Mouse (Mus musculus) liver, embryonic 13.5 days (tissue): Measurements from ENCODE around the gene Fdxr. TPM values are rescaled to one million over a fixed set of nuclear protein-coding genes. Genes with fewer than 3 reads are reported as not detected.

Experiments
- ATAC-seq: fragments of 200-750 bp; cut with Nextera tagmentation; 2 replicates; pipeline ENCODE4 v1.8.0; 2017; ENCODE audit warnings: low read depth, mild to moderate bottlenecking, moderate number of reproducible peaks, moderate library complexity
- DNase-seq: peaks from one replicate; pipeline ENCODE4 v3.0.0; 2022
- H3K27ac ChIP-seq: fragments of 300-500 bp; sonication (generic); 2 replicates; pipeline ENCODE4 v1.5.1; 2015; ENCODE audit warnings: moderate library complexity, mild to moderate bottlenecking, inconsistent platforms
- H3K27me3 ChIP-seq: fragments of 300-500 bp; sonication (generic); 2 replicates; pipeline ENCODE4 v1.6.1; 2015; ENCODE audit warnings: mild to moderate bottlenecking, inconsistent platforms
- H3K36me3 ChIP-seq: fragments of 300-500 bp; sonication (generic); 2 replicates; pipeline ENCODE4 v1.6.1; 2015; ENCODE audit warnings: mild to moderate bottlenecking, inconsistent platforms
- H3K4me1 ChIP-seq: fragments of 300-500 bp; sonication (generic); replicated peaks from 2 replicates; pipeline ENCODE4 v1.6.1; 2015; ENCODE audit warnings: inconsistent platforms
- H3K4me2 ChIP-seq: fragments of 300-500 bp; sonication (generic); 2 replicates; pipeline ENCODE4 v1.6.1; 2015; ENCODE audit warnings: inconsistent platforms, mild to moderate bottlenecking, moderate library complexity
- H3K4me3 ChIP-seq: fragments of 300-500 bp; sonication (generic); replicated peaks from 2 replicates; pipeline ENCODE4 v1.5.1; 2015; ENCODE audit warnings: mild to moderate bottlenecking, inconsistent platforms
- H3K9ac ChIP-seq: fragments of 300-500 bp; sonication (generic); 2 replicates; pipeline ENCODE4 v1.6.1; 2015; ENCODE audit warnings: mild to moderate bottlenecking, inconsistent platforms
- H3K9me3 ChIP-seq: fragments of 300-500 bp; sonication (generic); replicated peaks from 2 replicates; pipeline ENCODE4 v1.6.1; 2016; ENCODE audit warnings: inconsistent platforms
- WGBS: fragments of 180-500 bp; shearing (Covaris S2); methylation state at CpG from one replicate; pipeline ENCODE4 v1.1.7; 2015; ENCODE audit not compliant: insufficient replicate concordance; 5-methylcytosine and 5-hydroxymethylcytosine counted together
- polyA plus RNA-seq: library from polyadenylated mRNA; unstranded; fragments of >200 nt; fragmentation: Nextera tagmentation; extraction: Ambion mirVana; gene quantifications from 2 replicates; pipeline ENCODE4 v1.2.1, GENCODE M21; 2015

The Fdxr gene
- 16.3 and 18.2 TPM in 2 replicates for polyA plus RNA-seq

DNA sequence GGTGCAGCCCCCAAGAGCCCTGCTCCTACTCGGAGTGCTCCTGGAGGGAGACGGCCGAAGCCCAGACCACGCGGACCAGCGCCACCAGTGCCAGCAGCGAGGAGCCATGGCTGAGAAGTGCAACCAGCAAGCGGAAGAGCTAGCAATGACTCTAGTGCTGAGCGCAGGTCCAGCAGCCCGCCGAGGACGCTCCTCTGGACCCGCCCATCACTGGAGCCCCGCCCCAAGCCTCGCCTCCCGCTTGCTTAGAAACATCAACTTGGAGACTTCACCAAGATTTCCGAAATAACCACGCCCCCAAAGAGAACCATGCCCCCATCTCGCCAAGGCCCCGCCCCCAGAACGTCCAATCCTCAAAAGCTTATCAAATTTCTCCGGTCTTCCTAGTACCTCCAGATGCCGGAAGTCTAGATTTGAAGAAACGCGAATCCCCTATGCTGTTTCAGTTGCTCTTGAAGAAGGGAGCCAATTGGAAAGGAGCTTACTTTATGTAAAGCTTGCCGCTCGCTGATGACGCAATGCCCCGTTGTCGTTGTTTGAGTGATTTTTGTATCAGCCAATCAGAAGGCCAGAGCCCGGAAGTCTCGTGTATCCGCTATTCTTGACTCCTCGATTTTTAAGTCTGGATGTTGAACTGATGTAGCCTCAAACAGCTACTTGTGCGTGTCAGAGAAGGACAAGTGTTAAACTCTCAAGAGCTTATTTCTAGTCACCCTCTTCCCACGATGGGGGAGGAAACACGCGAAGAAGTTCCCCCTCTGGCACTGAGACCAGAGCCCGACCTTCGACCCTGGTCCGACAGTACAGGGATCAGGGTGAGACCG, at the start of gene Fdxr:
TSS of gene Fdxr (minus strand) at position 271 of the 824 bp plus-strand sequence.
- H3K9ac ChIP-seq: peak within 1 kb of the TSS; percentile 84
- peak within 1 kb of the TSS; percentile 93 for H3K4me2 ChIP-seq
- peak within 1 kb of the TSS; percentile 70 for H3K4me3 ChIP-seq
- peak within 1 kb of the TSS; percentile 85 for H3K27ac ChIP-seq
- no peaks in the 10 kb centered on the region for H3K27me3 ChIP-seq
- peak; percentile 98 for DNase-seq
- peaks cover 70% of the 10 kb centered on the region for H3K4me1 ChIP-seq
- ATAC-seq: peak; percentile 92
- H3K9me3 ChIP-seq: no peaks in the 10 kb centered on the region
- under 1% methylated on average over 42 of the region's 42 CpGs for WGBS
- no peaks in the 10 kb centered on the region for H3K36me3 ChIP-seq

DNA sequence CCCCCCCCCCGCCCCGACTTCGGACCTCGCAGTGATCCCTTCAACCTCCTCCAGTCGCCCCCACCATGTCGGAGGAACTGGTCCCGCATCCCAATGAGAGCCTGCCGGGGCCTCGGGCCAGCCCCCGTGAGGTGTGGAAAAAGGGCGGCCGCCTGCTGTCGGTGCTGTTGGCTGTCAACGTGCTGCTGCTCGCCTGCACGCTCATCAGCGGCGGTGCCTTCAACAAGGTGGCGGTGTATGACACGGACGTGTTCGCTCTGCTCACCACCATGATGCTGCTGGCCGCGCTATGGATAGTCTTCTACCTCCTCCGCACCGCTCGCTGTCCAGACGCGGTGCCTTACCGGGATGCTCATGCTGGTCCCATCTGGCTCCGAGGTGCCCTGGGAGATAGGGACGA, 46.5 kb upstream of the Fdxr start:
- peaks cover 9% of the 10 kb centered on the region; the same call in 1 of the 2 replicates for H3K4me1 ChIP-seq
- no peak overlapping the region for H3K4me2 ChIP-seq
- no peak for DNase-seq
- no peaks in the 10 kb centered on the region for H3K36me3 ChIP-seq
- H3K9me3 ChIP-seq: no peaks in the 10 kb centered on the region
- H3K9ac ChIP-seq: no peak overlapping the region
- H3K27ac ChIP-seq: no peak overlapping the region
- H3K27me3 ChIP-seq: peaks cover 78% of the 10 kb centered on the region
- no peak overlapping the region for H3K4me3 ChIP-seq
- 17% methylated on average over 32 of the region's 32 CpGs for WGBS
- ATAC-seq: no peak

DNA sequence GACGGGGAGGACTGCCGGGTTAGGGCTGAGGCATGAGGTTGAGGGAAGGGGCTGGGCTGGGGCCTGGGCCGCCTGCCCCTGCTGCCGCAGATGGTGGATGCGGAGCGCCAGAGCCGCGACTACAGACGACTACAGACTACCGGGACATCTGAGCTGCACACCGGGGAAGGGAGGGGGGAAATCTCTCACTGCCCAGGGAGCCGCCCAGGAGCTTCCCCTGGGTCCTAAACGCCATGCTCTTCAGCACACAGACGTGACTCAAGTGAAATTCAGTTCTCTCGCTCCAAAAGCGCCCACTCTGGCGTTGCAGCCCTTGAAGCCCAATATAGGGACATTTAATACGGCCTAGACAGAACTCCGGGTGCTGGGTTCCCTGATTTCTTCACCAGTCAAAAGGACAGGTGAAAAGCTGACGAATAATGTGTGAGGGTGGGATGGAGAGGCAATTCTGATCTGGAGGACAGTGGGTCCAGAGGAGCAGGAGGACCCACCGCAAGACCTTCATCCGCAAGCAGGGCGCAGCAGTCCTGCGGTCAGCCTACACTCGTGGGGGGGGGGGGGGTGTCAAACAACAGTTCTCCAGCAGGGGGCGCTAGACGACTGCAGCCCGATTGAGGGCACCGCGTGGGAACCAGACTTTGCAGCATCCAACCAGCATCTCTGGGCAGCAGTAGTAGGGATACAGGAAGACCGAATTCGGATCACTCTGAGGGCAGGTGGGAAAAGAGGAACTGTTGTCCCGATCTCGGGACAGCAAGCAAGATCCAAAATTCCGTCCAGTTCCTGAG, 45.2 kb upstream of the Fdxr start, which contains the start of gene Ush1g:
TSS of gene Ush1g (minus strand) at position 136 of the 788 bp plus-strand sequence.
- no peaks in the 10 kb centered on the region for H3K36me3 ChIP-seq
- no peak for DNase-seq
- H3K9ac ChIP-seq: no peak within 1 kb of the TSS
- no peaks in the 10 kb centered on the region for H3K9me3 ChIP-seq
- peaks cover 85% of the 10 kb centered on the region for H3K27me3 ChIP-seq
- peaks cover 9% of the 10 kb centered on the region; the same call in 1 of the 2 replicates for H3K4me1 ChIP-seq
- no peak; the same call in 1 of the 2 replicates for ATAC-seq
- H3K4me3 ChIP-seq: peak within 1 kb of the TSS; percentile 19; the same call in 1 of the 2 replicates
- peak within 1 kb of the TSS; percentile 23 for H3K4me2 ChIP-seq
- 5% methylated on average over 35 of the region's 35 CpGs for WGBS
- no peak within 1 kb of the TSS for H3K27ac ChIP-seq

DNA sequence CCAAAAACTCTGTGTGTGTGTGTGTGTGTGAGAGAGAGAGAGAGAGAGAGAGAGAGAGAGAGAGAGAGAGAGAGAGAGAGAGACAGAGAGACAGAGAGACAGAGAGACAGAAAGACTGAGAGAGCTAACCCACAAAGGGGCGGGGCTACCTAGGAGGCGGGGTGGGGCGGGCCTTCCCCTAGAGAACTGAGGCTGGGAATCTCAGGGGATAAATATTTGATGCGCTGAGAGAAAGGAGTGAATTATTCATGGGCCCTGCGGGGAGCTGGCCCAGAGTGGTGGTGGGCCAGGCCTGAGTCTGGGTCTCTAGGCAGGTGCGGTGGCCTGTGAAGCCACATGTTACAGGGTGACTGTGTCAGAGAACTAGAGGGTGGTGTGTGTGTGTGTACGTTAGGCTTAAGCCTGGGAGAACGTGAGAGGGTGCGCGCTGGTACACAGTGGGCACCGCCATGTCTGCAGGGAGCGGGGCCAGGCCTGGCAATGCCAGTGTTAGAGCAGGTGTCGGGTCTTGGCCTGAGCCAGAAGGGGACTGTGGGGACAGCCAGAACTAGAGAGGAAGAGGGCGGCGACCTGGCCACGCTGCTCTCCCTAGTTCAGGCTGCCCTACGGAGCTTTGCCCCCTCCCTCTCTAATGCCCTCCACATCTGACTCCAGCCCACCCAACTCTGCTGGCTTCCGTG, 43.0 kb upstream of the Fdxr start:
- no peak overlapping the region for H3K4me3 ChIP-seq
- no peaks in the 10 kb centered on the region for H3K36me3 ChIP-seq
- H3K4me2 ChIP-seq: no peak overlapping the region
- peaks cover 100% of the 10 kb centered on the region for H3K27me3 ChIP-seq
- ATAC-seq: 0 out of 2 replicates have a peak, but pooled peaks have one; percentile 23
- H3K4me1 ChIP-seq: peaks cover 9% of the 10 kb centered on the region; the same call in 1 of the 2 replicates
- WGBS: 7% methylated on average over 18 of the region's 18 CpGs
- no peak for DNase-seq
- no peak overlapping the region for H3K27ac ChIP-seq
- no peaks in the 10 kb centered on the region for H3K9me3 ChIP-seq
- no peak overlapping the region for H3K9ac ChIP-seq

DNA sequence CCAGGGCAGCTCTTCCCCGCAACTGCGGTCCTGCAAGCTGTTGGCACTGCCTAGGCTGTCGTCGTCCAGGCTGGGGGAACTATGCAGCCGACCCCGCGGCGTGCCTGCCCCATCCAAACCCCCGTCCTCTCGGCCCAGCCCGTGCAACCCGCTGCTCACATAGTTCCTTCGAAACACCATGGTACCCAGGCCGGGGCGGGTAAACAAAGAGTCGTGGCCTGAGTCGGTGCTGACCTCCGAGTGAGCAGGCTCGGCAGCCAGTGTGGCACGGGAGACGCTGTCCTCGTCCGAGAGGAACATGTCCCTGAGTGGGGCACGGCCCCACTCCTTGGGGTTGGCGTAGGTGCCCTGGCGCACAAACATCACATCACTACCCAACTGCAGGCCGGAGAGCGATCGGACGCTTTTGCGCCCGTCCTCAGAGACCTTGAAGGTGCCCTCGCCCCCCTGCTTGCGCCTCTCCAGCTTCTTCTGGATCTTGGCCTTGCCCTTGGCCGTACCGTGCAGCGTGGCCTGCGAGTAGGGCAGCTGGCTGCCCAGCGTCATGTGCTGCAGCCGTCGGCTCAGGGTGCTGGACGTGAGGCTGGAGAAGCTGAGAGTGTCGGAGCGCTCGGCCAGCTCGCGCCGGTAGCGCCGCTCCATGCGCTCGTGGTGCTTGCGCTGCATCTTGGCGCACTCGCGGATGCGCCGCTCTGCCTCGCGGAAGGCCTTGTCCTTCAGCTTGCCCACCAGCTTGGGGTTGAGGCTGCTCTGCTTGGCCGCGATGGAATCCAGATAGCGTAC, 41.6 kb upstream of the Fdxr start:
- Histone ChIP-seq H3K9ac (no peak overlapping the region), H3K4me1 (peaks cover 9% of the 10 kb centered on the region; the same call in 1 of the 2 replicates), H3K4me3 (no peak overlapping the region), H3K4me2 (no peak overlapping the region), H3K27ac (no peak overlapping the region), H3K27me3 (peaks cover 95% of the 10 kb centered on the region), H3K9me3 (no peaks in the 10 kb centered on the region), H3K36me3 (no peaks in the 10 kb centered on the region)
- ATAC-seq: no peak
- no peak for DNase-seq
- WGBS: 6% methylated on average over 63 of the region's 63 CpGs

DNA sequence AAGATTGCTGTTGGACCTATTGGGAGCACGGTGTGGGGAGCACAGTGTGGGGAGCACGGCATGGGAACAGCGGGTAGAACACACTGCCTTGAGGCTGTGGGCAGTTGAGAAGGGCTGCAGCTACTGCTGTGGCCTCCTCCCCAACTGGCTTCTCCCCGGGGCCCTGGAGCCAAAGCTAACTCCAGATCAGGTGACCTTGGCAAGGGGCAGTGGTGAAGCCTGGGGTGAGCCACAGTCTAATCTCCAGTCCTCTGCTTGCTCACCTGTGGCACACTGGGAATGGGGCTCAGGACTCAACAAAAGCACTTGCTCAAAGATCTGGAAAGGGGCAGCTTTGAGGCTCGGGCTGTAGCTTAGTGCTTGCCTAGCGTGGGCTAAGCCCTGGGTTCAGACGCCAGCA, 40.4 kb upstream of the Fdxr start:
- no peak overlapping the region for H3K27ac ChIP-seq
- ATAC-seq: no peak
- H3K36me3 ChIP-seq: no peaks in the 10 kb centered on the region
- no peak overlapping the region for H3K4me2 ChIP-seq
- no peak overlapping the region for H3K4me3 ChIP-seq
- no peaks in the 10 kb centered on the region for H3K9me3 ChIP-seq
- peaks cover 91% of the 10 kb centered on the region for H3K27me3 ChIP-seq
- H3K4me1 ChIP-seq: peaks cover 9% of the 10 kb centered on the region; the same call in 1 of the 2 replicates
- DNase-seq: no peak
- no peak overlapping the region for H3K9ac ChIP-seq
- WGBS: 48% methylated on average over 7 of the region's 7 CpGs

DNA sequence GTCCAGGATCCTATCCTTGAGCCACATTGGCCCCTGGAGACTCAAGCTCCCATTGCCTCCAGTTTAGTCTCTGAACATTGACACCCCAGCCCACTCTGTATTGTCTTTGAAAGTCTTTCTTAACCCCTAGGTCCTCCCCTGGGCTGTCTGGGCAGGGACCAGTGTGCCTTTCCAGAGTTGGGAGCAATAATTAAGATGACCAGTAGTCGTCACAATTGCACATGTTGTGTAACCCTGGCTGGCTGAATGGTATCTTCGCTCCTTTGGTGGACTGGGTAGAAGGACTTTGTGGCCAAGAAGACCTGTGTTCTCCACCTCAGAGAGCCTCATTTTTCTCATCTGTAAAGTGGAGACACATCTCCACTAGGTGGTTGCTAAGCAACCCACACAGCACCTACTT, 37.4 kb upstream of the Fdxr start:
- Histone ChIP-seq H3K9me3 (no peaks in the 10 kb centered on the region), H3K9ac (no peak overlapping the region), H3K27ac (no peak overlapping the region), H3K27me3 (peaks cover 64% of the 10 kb centered on the region), H3K36me3 (no peaks in the 10 kb centered on the region), H3K4me2 (no peak overlapping the region), H3K4me3 (no peak overlapping the region), H3K4me1 (no peaks in the 10 kb centered on the region)
- ATAC-seq (no peak), DNase-seq (no peak)
- WGBS: 37% methylated on average over 2 of the region's 2 CpGs

DNA sequence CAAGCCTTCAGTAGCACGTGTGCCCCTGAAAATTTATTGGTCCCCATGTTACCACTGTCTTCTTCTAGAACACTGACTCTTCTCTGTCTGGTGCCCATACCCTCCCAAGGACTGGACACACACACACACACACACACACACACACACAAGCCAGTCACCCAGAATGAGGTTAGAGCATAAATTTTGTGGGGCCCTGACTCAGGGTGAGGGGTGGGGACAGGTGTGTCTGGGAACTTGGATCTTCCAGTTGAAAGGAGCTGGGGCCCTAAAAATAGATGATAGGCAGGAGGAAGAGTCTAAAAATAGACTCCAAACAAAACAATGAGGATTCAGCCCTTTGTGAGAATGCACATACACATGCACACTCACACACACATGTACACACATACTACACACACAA, 31.9 kb upstream of the Fdxr start:
- Histone ChIP-seq H3K27me3 (peaks cover 28% of the 10 kb centered on the region), H3K4me1 (0 out of 2 replicates have a peak, but pooled peaks cover 3% of the 10 kb centered on the region), H3K9me3 (no peaks in the 10 kb centered on the region), H3K4me3 (no peak overlapping the region), H3K9ac (no peak overlapping the region), H3K36me3 (no peaks in the 10 kb centered on the region), H3K27ac (no peak overlapping the region), H3K4me2 (no peak overlapping the region)
- ATAC-seq: no peak
- 45% methylated on average over 1 of the region's 1 CpGs for WGBS
- DNase-seq: no peak

DNA sequence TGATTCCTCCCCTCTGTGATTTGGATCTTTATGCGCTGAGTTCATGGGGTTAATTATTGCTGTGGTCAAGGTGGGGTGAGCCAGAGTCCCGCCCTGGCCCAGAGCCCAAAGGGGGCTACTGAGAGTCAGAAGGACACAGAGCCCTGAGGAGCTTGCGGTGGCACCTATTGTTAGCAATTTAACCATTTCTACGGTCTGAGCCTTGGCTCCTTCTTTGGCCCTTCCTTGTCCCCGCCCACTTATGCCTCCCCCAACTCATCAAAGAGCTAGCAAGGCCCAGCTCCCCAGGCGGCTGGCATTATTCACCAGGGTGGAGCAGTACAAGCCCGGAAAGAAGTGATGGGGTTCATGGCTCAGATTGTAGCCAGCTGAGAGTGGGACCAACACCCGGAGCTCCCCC, 30.0 kb upstream of the Fdxr start, which contains the start of gene Otop2:
TSS of gene Otop2 (plus strand) at position 301 of the 400 bp plus-strand sequence.
- Histone ChIP-seq H3K9me3 (no peaks in the 10 kb centered on the region), H3K27me3 (peaks cover 17% of the 10 kb centered on the region), H3K27ac (no peak within 1 kb of the TSS), H3K9ac (no peak within 1 kb of the TSS), H3K4me1 (0 out of 2 replicates have a peak, but pooled peaks cover 3% of the 10 kb centered on the region), H3K4me2 (no peak within 1 kb of the TSS), H3K36me3 (no peaks in the 10 kb centered on the region), H3K4me3 (no peak within 1 kb of the TSS)
- ATAC-seq (no peak), DNase-seq (no peak)
- WGBS: 33% methylated on average over 8 of the region's 8 CpGs

DNA sequence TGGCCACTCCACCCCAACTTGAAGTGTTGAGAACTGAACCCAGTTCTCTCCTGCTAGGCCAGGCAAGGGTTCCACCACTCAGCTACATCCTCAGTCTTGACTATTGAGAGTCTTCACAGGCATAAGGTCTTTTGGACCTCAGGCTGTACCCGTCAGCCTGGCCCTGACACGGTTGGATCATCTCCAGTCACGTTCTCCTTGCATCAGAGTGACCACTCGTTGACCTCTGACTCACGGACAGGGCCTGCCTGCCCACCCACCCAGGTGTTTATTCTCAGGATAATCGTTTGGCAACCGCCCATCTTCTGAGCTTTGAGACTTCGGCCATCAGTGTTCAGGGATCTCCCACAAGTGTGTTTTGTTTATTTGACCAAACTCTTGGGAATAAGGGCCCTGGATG, 26.3 kb upstream of the Fdxr start:
- no peak overlapping the region for H3K9ac ChIP-seq
- no peak overlapping the region for H3K27ac ChIP-seq
- 0 out of 2 replicates have a peak, but pooled peaks cover 3% of the 10 kb centered on the region for H3K4me1 ChIP-seq
- ATAC-seq: no peak
- no peaks in the 10 kb centered on the region for H3K9me3 ChIP-seq
- no peaks in the 10 kb centered on the region for H3K36me3 ChIP-seq
- H3K27me3 ChIP-seq: peaks cover 25% of the 10 kb centered on the region
- H3K4me3 ChIP-seq: no peak overlapping the region
- DNase-seq: no peak
- WGBS: 52% methylated on average over 8 of the region's 8 CpGs
- H3K4me2 ChIP-seq: no peak overlapping the region
